Mouse (Mus musculus) MEL-GATA-1-ER (cell line): ENCODE measurements around the gene Cntd1.
A peak's percentile ranks its signal among the peaks of the same experiment; 100 is the strongest.

Experiments
- DNase-seq: peaks from one replicate; pipeline ENCODE4 v3.0.0-alpha.2; 2012; ENCODE audit warnings: low read depth; ENCODE audit errors: extremely low read depth

The Cntd1 gene

DNA sequence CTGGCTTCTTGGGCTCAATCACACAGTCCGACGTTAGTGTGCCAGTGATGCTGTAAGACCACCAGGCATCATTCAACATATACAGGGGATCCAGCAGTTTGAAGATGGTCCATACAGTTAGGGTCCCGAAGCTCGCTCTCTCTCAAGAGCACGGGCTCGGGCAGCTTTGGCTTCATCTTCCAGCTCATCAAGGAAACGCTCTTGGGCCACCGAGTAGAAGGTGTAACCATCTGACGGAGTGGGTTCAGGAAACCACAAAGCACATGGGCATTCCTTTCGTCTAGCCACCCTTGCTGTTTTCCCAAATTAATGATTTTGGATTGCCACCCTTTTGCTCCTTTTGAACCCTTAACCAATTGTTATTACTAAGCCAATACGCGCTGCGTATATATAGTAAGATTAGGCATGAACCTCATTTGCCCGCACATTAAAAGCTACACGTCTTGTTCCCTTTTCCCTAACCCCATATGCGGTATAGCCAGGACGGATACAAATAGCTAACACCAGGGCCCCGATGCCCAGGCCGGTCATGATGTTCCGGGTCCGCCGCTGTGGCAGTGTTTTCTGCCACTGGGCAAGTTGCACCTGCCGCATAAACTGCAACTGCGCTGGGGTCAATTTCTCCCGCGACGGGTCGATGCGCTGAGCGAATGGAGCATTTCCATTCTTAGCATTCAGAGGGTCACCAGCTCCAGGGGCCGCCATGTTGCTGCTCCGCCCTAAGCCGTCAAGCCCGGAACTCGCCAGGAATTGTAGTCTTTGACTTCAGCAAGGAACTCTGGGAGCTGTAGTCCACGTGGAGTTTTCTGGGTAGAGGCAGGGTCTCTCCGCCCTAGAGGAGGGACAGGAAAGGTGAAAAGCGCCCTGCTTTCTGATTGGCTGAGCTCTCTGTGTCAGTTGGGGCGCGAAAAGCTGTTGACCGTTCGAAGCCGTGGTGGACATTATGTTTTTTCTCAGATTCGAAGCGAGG is at the start of gene Cntd1, which contains the start of gene Coa3:
Gene Cntd1, plus strand, starts transcription at position 790 of the 970 bp plus-strand sequence.
Gene Coa3, minus strand, starts transcription at position 892 of the 970 bp plus-strand sequence.
- peak; percentile 93 for DNase-seq

DNA sequence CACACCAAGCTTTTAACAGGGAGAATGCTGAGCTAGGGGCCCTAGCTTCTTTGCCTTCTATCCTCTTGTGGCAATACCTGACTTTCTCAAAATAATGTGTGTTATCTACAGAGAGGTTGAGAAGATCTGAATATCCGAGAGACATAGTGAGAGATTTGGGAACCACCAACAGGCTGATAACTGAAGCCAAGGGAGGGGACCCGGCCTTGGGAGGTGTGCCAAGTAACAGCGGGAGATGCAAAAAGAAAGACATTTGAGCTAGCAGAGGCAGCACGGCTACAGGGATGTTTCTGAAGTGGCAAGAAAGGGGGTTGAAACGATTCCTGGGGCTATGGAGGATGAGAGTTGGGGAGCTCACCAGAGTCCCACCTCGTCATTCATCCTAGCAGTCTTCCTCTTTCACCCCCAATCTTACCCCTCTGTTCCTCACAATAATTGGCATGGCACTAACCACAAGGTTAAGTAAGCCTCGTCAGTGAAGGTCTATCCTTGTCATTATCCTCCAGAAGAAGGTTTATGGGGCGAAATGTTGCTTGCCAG is 49.4 kb upstream of the Cntd1 start:
- DNase-seq, result no peak

DNA sequence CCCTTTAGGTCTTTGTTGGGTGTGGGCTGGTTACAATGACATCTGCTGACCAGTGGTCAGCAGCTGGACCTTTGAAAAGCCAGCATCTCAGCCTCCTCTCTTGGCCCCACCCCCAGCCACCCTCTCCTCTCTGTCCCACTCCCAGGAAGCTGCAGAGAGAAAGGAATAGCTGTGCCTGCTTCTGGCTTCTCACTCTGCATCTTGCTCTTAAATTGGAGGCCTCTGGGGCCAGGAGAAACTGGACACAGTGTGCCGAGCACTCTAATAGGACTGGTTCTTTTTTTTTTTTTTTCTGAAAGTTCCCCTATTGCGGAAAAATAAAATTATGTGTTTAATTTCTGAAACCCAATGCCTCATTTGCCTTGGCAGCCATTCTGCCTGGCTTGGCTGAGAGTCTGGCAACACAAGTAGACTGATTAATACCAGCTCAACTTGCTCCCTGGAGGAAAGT is 48.7 kb upstream of the Cntd1 start:
- DNase-seq, result no peak

DNA sequence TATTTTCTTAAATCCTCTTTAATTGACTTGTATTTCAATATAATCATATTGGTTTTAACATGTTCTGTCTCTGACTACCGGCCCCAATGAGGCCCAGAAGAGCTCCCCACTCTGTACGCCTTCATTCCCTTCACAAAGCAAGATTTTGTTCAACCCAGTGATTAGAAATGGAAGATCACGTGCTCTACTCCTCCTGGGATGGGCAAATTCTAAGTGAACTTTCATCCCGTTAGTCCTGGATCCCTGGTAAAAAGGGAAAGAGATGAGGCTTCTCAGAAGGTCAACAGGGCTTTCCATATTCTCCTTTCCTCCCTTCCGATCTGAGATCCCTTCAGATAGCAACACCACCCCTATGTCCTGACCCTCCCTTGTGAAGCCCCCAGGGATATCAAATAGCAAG is 48.3 kb upstream of the Cntd1 start:
- DNase-seq, result no peak

DNA sequence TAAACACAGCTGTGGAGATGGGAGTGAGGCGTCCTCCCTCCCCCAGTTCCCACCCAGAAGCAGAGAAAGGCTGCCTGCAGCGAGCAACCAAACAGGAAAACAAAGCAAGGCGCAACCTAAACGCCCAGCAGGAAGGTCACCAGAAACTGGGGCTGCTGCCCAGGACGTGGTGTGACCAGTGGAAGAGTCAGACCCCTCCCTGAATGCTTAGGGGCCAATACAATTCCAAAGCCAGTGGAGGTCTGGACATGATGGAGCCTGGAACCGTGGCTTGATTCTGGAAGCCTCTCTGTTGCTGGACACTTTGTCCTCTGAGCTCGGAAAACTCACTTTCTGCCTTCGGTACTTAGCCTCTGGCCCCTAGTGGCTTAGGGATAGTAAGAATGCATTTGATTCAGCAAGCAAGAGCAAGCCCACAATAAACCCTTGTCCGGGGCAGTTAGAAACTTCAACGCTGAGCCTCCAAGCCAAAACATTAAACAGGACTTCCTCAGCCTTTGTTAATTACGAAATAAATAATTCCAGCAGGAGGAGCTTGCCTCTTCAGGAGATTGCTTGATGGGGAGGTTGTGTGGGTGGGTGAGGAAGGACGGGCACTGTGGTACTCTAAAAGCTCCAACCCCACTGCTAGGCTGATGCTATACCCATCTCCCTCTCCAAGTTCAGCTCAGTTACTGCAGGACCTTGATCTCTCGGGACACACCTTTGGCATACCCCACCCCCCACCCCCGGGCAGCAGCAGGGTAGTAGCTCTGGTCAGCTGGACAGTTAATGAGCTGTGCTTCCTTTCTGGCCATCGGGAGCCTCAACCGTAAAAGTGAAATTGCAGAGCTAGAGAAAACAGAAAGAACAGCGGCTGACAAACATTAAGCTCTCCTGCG is 47.6 kb upstream of the Cntd1 start:
- no peak for DNase-seq

DNA sequence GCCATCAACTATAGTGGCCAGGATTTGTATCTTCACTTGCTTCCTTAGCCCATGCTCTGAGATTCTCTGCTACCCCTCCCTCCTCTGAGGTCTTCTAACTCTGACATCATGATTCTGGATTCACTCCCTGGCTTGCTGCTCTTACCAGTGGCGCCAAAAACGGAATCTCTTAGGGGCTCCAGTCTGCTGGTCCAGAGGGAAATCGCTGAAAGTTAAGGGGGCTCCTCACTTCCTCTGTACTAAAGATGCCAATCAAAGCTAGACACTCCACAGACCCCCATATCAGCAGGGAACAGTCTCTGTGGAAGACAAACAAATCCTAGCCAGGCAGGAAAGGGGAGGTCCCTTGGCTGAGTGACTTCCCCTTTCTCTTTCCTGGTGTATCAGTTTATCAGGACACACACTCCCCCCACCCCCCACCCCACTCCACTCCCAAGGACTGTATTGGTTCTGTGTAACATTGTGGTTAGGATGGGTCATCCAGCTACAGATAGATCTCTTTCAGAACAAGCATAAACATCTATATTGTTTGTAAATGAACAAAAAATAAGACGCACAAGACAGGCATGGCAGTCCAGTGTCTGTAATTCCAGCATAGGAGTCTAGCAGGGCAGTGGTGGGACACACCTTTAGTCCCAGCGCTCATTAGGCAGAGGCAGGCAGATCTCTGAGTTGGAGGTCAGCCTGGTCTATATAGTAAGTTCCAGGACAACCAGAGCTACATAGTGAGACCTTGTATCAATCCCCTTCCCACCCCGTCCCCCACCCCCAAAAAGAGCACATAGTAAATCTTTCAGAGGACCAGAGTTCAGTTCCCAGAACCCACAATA is 46.6 kb upstream of the Cntd1 start:
- DNase-seq, result peak; percentile 78

DNA sequence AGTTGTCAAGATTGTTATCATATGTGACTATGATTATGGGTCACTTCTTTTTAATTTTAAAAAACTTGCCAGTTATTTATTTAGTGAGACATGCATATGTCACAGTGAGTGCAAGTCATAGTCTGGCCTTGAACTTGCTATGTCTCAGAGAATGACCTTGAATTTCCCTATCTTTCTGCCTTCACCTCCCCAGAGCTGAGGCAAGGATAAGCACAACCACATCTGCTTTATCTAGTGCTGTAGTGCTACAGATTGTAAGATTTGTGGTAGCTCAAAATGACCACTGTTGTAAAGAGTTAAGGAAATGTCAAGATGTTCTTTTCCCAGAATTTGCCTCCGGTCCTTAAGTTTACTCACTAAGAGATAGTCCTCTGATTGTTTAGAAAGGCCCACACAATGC is 45.6 kb upstream of the Cntd1 start:
- DNase-seq, result no peak

DNA sequence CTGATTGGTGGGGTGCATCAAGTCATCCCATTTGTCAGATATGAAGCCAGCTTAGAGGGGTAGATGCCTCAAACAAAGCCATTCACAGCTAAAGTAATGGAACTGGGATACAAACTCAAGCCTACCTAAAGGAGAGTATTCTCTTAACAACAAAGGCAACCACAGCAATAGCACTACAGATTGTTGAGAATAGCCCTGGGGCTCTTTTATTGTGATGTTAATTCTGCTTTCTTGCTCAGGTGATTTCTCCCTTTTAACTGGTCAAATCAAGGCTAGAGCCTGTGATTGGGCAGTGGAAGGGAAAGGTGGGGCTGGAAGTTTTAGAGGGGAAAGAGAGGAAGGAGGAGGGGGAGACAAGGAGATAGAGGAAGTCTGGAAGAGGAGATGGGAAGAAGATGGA is 44.7 kb upstream of the Cntd1 start:
- no peak for DNase-seq

DNA sequence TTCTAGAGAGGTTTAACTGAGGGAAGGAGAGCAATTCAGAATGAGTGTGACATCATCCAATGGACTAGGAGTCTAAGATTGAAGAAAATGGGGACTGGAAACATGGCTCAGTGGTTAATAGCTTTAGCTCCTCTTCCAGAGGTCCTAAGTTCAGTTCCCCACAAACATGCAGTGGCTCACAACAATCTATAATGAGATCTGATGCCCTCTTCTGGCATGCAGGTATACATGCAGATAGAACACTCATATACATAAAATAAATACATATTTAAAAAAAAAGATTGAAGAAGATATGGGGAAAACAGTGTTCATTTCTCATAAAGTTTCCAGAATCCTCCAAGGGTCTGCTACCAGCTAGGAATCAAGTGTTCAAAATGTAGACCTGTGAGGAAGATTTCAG is 43.4 kb upstream of the Cntd1 start:
- no peak for DNase-seq

DNA sequence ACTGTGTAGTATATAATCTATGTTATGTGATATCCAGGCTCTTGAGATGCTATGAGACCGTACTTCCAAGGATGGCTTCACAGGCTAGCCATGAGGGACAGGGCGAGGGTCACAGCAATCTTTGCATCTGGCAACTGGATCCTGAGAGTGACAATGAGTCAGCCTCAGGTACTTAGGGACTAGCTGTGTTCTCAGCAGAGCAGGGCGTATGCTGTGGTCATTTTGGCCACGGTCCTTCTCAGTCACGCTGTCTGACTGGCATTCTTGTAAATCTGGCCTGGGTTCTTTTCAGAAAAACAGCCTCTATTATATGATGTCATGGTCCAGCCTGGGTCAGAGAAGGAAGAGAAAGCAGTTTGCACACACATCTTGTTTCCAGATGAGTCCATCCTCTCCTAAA is 42.0 kb upstream of the Cntd1 start:
- no peak for DNase-seq

DNA sequence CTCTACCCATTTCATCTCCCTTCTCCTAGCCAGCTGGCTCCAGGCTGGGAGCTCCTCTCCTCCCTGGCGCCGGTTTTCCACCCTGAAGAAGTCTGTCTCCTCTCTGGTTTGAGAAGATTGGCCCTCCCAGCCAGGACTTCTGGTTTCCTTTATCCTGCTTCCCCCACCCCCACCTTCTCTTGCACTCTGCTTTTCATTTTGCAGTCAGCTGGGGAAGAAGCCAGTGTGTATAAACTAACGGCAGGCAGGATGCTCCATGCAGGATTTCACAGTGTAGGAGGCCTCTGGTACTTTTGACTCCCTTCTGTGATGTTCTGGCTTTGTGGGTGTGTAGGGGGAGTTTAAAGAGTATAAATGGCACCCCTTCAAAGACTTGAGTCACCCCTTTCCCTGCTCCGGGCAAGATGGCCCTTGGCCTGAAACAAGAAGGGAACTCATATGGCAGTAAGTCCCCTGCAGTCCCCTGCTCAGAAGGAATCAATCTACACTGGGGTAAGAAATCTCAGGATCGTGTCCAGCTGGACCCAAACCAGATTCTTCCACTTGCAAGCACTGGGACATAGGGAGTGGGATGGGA is 40.7 kb upstream of the Cntd1 start:
- no peak for DNase-seq

DNA sequence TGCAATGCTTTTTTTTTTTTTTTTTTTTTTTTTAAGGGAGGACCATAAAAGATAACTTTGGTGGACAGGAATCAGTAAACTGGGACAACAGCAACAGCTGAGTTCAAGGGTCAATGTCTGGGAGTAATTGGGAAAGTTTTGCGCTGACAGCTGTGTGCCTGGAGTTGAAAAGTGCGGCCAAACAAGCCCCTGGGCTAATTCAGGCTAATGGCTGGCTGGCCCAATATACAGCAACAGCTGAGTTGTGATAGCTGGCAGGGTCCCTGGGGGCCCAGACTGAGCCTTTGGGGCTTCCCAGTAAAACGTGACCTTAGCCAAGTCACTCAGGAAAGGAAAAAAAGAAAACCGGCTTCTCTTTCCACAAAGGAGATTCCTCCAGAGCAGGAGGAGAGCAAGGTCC is 33.7 kb upstream of the Cntd1 start:
- DNase-seq, result no peak

DNA sequence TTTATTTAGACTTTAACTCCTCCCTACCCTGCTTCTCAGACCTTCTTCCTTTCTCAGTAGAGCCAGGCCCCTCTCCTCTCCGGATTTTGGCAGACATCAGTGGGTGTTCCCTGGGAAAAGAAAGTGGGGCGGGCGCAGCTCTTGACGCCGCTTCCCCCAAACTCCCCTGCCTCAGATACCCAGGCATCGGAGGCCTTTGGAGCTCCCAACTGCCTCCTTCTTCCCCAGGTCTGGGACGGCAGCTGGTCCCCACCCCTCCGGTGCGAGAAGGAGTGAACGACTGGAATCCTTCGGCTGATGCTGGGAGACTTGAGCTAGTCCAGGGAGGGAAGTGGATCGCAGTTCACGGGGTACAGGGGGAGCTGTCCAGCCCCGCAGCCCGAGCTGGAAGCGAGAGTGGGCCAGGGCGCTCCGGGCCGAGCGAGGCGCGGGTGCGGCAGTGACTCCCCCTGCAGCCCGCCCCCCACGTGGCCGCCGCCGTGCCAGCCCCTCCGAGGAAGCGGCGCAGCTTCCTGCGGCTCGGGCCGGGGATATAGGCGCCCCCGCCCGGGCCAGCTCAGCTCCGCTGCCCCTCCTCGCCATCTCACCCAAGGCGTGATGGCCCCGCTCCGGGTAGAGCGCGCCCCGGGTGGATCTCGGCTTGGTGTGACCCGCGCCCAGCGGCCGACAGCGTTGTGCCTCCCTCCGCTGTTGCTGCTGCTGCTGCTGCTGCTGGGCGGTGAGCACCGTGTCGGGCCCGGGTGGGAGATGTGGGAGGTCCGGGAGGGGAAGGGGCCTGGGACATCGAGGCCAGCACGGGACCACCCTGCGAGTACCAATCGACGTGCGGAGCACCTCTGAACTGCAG is 32.7 kb upstream of the Cntd1 start, which contains the start of gene Ramp2:
Gene Ramp2, plus strand, starts transcription at position 174 of the 847 bp plus-strand sequence.
- no peak for DNase-seq

DNA sequence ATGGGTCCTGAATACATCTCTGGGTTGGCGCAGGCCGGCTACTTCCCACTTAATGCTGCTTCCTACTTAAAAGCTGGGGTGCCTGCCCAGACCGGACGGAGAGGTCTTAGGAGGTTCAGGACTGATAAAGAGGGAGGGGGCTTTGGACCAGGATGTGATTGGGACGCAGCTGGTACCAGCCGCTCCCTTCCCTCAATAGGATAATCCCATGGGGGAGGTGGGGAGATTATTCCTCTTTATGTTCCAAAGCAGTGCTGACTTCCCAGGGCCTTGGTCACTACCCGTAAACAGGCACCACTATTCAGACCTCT is 32.2 kb upstream of the Cntd1 start:
- DNase-seq, result no peak

DNA sequence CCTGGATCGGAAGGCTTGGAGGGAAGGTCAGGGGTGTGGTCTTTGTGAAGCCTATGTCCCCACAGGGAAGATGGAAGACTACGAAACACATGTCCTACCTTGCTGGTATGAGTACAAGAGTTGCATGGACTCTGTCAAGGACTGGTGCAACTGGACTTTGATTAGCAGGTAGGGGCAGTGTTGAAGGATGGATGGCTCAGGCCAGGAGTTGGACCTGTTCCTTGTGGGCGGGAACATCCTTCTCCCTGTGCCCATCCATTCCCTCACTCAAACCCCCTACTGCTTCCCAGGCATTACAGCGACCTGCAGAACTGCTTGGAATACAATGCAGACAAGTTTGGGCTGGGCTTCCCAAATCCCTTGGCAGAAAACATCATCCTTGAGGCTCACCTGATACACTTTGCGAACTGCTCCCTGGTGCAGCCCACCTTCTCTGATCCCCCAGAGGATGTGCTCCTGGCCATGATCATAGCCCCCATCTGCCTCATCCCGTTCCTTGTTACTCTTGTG is 31.2 kb upstream of the Cntd1 start:
- DNase-seq, result no peak

DNA sequence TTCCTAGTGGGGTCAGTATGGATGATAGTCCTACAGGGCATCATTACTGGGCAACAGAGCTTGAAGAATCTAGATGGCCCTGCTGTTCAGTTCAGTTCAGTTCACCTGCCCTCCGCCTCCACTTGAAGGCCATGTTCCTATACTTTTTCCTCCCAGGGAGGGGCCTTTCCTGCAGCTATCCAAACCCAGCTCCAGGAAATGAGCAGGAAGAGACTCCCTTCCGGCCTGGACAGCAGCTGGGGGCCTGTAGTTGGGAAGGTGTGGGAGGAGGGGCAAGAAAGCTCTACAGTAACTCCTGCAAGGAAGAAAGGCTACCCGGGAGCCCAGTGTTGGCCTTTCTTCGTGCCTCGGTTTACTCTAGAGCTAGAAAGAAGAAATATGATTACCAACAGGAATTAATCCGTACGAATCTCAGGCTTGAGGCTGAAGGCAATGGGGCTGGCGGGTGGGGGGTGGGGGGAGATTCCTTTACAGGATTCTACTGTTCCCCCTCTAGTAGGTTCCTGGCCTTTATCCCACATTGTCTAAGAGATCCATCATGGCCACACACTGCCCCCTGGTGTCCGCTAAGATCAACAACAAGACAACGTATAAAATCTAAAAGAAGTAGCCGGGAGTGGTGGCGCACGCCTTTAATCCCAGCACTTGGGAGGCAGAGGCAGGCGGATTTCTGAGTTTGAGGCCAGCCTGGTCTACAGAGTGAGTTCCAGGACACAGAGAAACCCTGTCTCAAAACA is 30.4 kb upstream of the Cntd1 start:
- no peak for DNase-seq

DNA sequence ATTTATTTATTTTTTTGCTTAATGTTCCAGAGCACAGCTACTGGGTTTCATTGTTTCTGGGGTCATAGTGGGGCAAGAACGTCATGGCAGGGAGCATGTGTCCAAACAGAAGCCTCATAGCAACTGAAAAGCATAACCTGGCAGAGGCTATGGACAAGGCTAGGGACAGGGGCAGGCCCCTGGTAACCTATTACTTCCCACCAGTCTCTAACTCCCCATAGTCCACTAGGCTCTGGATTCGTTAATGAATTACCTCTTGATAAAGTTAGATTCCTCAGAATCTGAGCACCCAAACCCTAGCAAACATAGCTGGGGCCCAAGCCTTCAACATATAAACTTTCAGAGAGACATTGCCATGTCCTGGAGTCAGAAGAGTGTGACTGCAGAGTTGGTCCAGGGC is 27.8 kb upstream of the Cntd1 start:
- no peak for DNase-seq

DNA sequence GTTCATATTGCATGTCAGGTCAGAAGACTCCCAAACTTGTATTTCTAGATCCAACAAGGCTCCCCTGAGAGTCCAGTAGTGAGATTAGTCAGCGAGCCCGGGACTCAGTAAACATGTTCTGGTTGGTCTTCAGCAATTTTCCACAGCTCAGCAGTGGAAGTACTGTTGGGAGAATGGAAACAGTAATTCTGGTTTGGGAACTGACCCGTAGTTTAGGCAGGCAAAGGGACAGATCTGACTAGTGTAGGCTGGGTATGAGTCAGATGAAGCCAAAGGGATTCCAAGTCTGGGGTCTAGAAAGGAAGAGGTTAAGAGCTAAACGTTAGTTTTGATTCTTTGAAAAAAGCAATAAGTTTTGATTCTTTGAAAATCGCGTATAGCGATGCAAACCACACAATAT is 25.9 kb upstream of the Cntd1 start:
- DNase-seq, result no peak
